Mouse (Mus musculus) embryonic fibroblast, embryonic 13.5 days (primary cell): ENCODE data around the gene Slc25a17.

Experiments
- CTCF ChIP-seq: IDR thresholded peaks from 2 replicates; pipeline ENCODE4 v1.5.1; 2011; ENCODE audit warnings: mild to moderate bottlenecking, control low read depth, low read length, moderate library complexity, borderline replicate concordance; ENCODE audit not compliant: insufficient read depth
- POLR2A ChIP-seq: IDR thresholded peaks from 2 replicates; pipeline ENCODE4 v1.6.1; 2011; ENCODE audit warnings: low read depth, mild to moderate bottlenecking, control low read depth, low read length, moderate library complexity

DNA sequence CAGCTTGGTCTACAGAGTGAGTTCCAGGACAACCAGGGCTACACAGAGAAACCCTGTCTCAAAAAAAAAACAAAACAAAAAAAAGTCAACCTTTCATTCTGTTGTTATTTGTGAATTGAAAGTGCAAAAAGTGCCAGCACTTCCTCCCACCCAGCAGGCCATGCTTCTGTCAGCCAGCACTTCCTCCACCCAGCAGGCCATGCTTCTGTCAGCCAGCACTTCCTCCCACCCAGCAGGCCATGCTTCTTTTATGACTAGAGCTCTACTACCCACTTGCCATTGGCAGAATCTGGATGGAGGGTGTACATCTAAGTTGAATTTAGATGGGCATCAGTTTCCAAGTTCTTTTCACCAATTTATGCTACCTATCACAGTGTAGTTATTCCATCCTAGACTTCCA is 32.4 kb upstream of the Slc25a17 start:
- TF ChIP-seq POLR2A (no peak), CTCF (no peak)
